8 mouse cellular contexts compared by ENCODE assay signal in genomic region chr7:135860741-135861408, GRCm38 (mm10).
A peak's percentile ranks its signal among the peaks of the same experiment; 100 is the strongest.
DNase-seq lines count a peak whose midpoint lies in the region; ATAC-seq and TF ChIP-seq lines count a peak whose summit lies in the region.

No protein-coding gene starts in this region.

- DNase-seq in neural tube, embryonic 10.5 days (ENCODE audit: extremely low spot score, low spot score): no peak
- DNase-seq in kidney, postnatal 0 days (ENCODE audit: low spot score): peak; percentile 92
- no peak for DNase-seq in yolk sac, embryonic 10.5 days (ENCODE audit: low spot score)
- no peak for DNase-seq in hindbrain, embryonic 11.5 days (ENCODE audit: low spot score)

- ATAC-seq in neural tube, embryonic 15.5 days (ENCODE audit: low FRiP score): no peak
- ATAC-seq in heart, embryonic 13.5 days (ENCODE audit: extremely low read depth, insufficient number of reproducible peaks, low FRiP score, low TSS enrichment): no peak
- no peak for ATAC-seq in kidney, postnatal 0 days (replicated peaks; ENCODE audit: low FRiP score, low read depth)
- peak; percentile 62; the same call in 1 of the 2 replicates for ATAC-seq in stomach, embryonic 16.5 days (ENCODE audit: insufficient read depth, low FRiP score)
- ATAC-seq in hindbrain, embryonic 11.5 days (ENCODE audit: low FRiP score): no peak
- ATAC-seq in midbrain, embryonic 15.5 days (replicated peaks): no peak

- WGBS in neural tube, embryonic 15.5 days: 76% methylated on average over 14 of the region's 14 CpGs
- WGBS in heart, embryonic 13.5 days: 51% methylated on average over 14 of the region's 14 CpGs
- WGBS in kidney, postnatal 0 days: 29% methylated on average over 14 of the region's 14 CpGs
- WGBS in stomach, embryonic 16.5 days: 32% methylated on average over 14 of the region's 14 CpGs
- 59% methylated on average over 14 of the region's 14 CpGs for WGBS in hindbrain, embryonic 11.5 days
- WGBS in midbrain, embryonic 15.5 days: 76% methylated on average over 14 of the region's 14 CpGs

- 0 out of 2 replicates have a peak, but pooled peaks have one; percentile 14 for TF ChIP-seq CTCF in kidney, postnatal 0 days (IDR thresholded peaks at IDR 0.05; ENCODE audit: low read depth)

- H3K4me1 ChIP-seq in neural tube, embryonic 15.5 days: peaks cover 21% of the 10 kb centered on the region
- H3K4me1 ChIP-seq in heart, embryonic 13.5 days: peaks cover 48% of the 10 kb centered on the region
- H3K4me1 ChIP-seq in kidney, postnatal 0 days (replicated peaks; ENCODE audit: insufficient read depth, low read length): peaks cover 35% of the 10 kb centered on the region
- peaks cover 28% of the 10 kb centered on the region for H3K4me1 ChIP-seq in stomach, embryonic 16.5 days (ENCODE audit: control insufficient read depth, insufficient read depth, low read length)
- H3K4me1 ChIP-seq in hindbrain, embryonic 11.5 days (replicated peaks; ENCODE audit: control insufficient read depth, insufficient read depth, low read length): 0 out of 2 replicates have a peak, but pooled peaks cover 4% of the 10 kb centered on the region
- H3K4me1 ChIP-seq in midbrain, embryonic 15.5 days: peaks cover 16% of the 10 kb centered on the region

- 0 out of 2 replicates have a peak overlapping the region, but pooled peaks have one; percentile 33 for H3K27ac ChIP-seq in neural tube, embryonic 15.5 days (replicated peaks)
- peak overlapping the region; percentile 53 for H3K27ac ChIP-seq in heart, embryonic 13.5 days (replicated peaks)
- H3K27ac ChIP-seq in kidney, postnatal 0 days: peak overlapping the region; percentile 65
- H3K27ac ChIP-seq in stomach, embryonic 16.5 days (ENCODE audit: low read length): peak overlapping the region; percentile 46
- H3K27ac ChIP-seq in hindbrain, embryonic 11.5 days (ENCODE audit: low read depth, low read length): no peak overlapping the region
- no peak overlapping the region for H3K27ac ChIP-seq in midbrain, embryonic 15.5 days

- no peak overlapping the region for H3K9ac ChIP-seq in neural tube, embryonic 15.5 days (replicated peaks)
- H3K9ac ChIP-seq in heart, embryonic 13.5 days: no peak overlapping the region
- no peak overlapping the region for H3K9ac ChIP-seq in kidney, postnatal 0 days (ENCODE audit: low read depth, low read length)
- no peak overlapping the region for H3K9ac ChIP-seq in stomach, embryonic 16.5 days (ENCODE audit: low read length)
- H3K9ac ChIP-seq in hindbrain, embryonic 11.5 days (ENCODE audit: low read depth, low read length): no peak overlapping the region
- H3K9ac ChIP-seq in midbrain, embryonic 15.5 days: no peak overlapping the region

- no peak overlapping the region for H3K4me3 ChIP-seq in neural tube, embryonic 15.5 days (replicated peaks)
- H3K4me3 ChIP-seq in heart, embryonic 13.5 days: no peak overlapping the region
- no peak overlapping the region for H3K4me3 ChIP-seq in kidney, postnatal 0 days (replicated peaks; ENCODE audit: low read depth, low read length)
- H3K4me3 ChIP-seq in stomach, embryonic 16.5 days (replicated peaks; ENCODE audit: low read length): no peak overlapping the region
- H3K4me3 ChIP-seq in hindbrain, embryonic 11.5 days (ENCODE audit: low read depth, low read length): no peak overlapping the region
- no peak overlapping the region for H3K4me3 ChIP-seq in midbrain, embryonic 15.5 days

- H3K9me3 ChIP-seq in neural tube, embryonic 15.5 days (replicated peaks): no peaks in the 10 kb centered on the region
- no peaks in the 10 kb centered on the region for H3K9me3 ChIP-seq in heart, embryonic 13.5 days
- no peaks in the 10 kb centered on the region for H3K9me3 ChIP-seq in kidney, postnatal 0 days (replicated peaks; ENCODE audit: low read length)
- no peaks in the 10 kb centered on the region for H3K9me3 ChIP-seq in stomach, embryonic 16.5 days (replicated peaks; ENCODE audit: control insufficient read depth, low read length)
- H3K9me3 ChIP-seq in hindbrain, embryonic 11.5 days (ENCODE audit: control insufficient read depth, low read length): no peaks in the 10 kb centered on the region
- no peaks in the 10 kb centered on the region for H3K9me3 ChIP-seq in midbrain, embryonic 15.5 days

- H3K4me2 ChIP-seq in neural tube, embryonic 15.5 days: no peak overlapping the region
- H3K4me2 ChIP-seq in heart, embryonic 13.5 days: no peak overlapping the region
- peak overlapping the region; percentile 13; the same call in 1 of the 2 replicates for H3K4me2 ChIP-seq in kidney, postnatal 0 days (ENCODE audit: low read length)
- no peak overlapping the region for H3K4me2 ChIP-seq in stomach, embryonic 16.5 days (ENCODE audit: low read depth, low read length)
- H3K4me2 ChIP-seq in hindbrain, embryonic 11.5 days (replicated peaks; ENCODE audit: low read depth, low read length): no peak overlapping the region
- no peak overlapping the region for H3K4me2 ChIP-seq in midbrain, embryonic 15.5 days

- H3K27me3 ChIP-seq in neural tube, embryonic 15.5 days (replicated peaks): no peaks in the 10 kb centered on the region; the same call in 1 of the 2 replicates
- peaks cover 28% of the 10 kb centered on the region; the same call in 1 of the 2 replicates for H3K27me3 ChIP-seq in heart, embryonic 13.5 days (replicated peaks)
- H3K27me3 ChIP-seq in kidney, postnatal 0 days (ENCODE audit: insufficient read depth, low read length): no peaks in the 10 kb centered on the region
- H3K27me3 ChIP-seq in stomach, embryonic 16.5 days (ENCODE audit: control insufficient read depth, insufficient read depth, low read length): no peaks in the 10 kb centered on the region
- no peaks in the 10 kb centered on the region for H3K27me3 ChIP-seq in hindbrain, embryonic 11.5 days (ENCODE audit: control insufficient read depth, insufficient read depth, low read length)
- no peaks in the 10 kb centered on the region for H3K27me3 ChIP-seq in midbrain, embryonic 15.5 days (replicated peaks)

- H3K36me3 ChIP-seq in neural tube, embryonic 15.5 days: no peaks in the 10 kb centered on the region
- no peaks in the 10 kb centered on the region for H3K36me3 ChIP-seq in heart, embryonic 13.5 days
- H3K36me3 ChIP-seq in kidney, postnatal 0 days (ENCODE audit: insufficient read depth, low read length): no peaks in the 10 kb centered on the region
- no peaks in the 10 kb centered on the region for H3K36me3 ChIP-seq in stomach, embryonic 16.5 days (ENCODE audit: control insufficient read depth, insufficient read depth, low read length)
- no peaks in the 10 kb centered on the region for H3K36me3 ChIP-seq in hindbrain, embryonic 11.5 days (ENCODE audit: control insufficient read depth, insufficient read depth, low read length)
- no peaks in the 10 kb centered on the region for H3K36me3 ChIP-seq in midbrain, embryonic 15.5 days (replicated peaks)

Comparison
In these comparisons a context has a peak if more than half of its experiments do, and no peak if none do; other contexts are left out.
1. H3K27ac ChIP-seq: peak in neural tube, embryonic 15.5 days (single experiment), heart, embryonic 13.5 days (single experiment), kidney, postnatal 0 days (single experiment) and stomach, embryonic 16.5 days (single experiment); none in hindbrain, embryonic 11.5 days (single experiment) and midbrain, embryonic 15.5 days (single experiment).